Mouse (Mus musculus) layer of hippocampus, adult 18-20 months (tissue): ENCODE measurements around the gene Sirt2. TPM values are rescaled to one million over a fixed set of nuclear protein-coding genes. Genes with fewer than 3 reads are reported as not detected.
A peak's percentile ranks its signal among the peaks of the same experiment; 100 is the strongest.

Experiments
- DNase-seq, 2 experiments: peaks; one replicate each; pipeline ENCODE4 v3.0.0; 2022; ENCODE audit warnings: low spot score in 2 of 2
- total RNA-seq, 2 experiments: library from RNA; stranded (reverse); gene quantifications; 2 replicates each; pipeline ENCODE4 v1.2.3; 2021

Gene Sirt2
- total RNA-seq, 2 experiments from 2014 or later = 125 to 129 TPM

GRCm38 (mm10) chr7:28814306-28815034, 47.9 kb downstream of the Sirt2 start:
- DNase-seq = no peak

- DNase-seq = no peak
These were observed 48.7 kb downstream of the Sirt2 start for GRCm38 (mm10) chr7:28815230-28815629.

DNA sequence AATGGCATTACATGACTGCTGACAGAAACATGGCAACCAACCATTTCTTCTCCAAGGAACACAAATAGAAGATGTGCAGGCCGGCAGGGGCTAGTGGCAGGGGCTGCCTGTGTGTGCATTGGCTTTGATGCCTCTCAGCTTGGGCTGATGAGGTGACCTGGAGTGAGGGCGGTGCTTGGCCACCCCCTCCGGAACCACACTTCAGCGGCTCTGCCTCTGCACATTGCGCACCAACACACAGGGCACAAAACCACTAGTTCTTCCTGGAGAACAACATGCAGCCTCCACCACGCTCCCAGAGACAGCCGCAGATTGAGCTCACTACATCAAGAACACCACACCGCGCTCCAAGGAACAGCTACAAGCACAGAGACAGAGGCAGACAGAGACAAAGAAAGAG, 49.7 kb downstream of the Sirt2 start:
- no peak for DNase-seq

- DNase-seq = no peak
These were observed 50.4 kb downstream of the Sirt2 start for GRCm38 (mm10) chr7:28816920-28817319.

- DNase-seq = no peak
These were observed 51.0 kb downstream of the Sirt2 start for GRCm38 (mm10) chr7:28817524-28817923.

DNA sequence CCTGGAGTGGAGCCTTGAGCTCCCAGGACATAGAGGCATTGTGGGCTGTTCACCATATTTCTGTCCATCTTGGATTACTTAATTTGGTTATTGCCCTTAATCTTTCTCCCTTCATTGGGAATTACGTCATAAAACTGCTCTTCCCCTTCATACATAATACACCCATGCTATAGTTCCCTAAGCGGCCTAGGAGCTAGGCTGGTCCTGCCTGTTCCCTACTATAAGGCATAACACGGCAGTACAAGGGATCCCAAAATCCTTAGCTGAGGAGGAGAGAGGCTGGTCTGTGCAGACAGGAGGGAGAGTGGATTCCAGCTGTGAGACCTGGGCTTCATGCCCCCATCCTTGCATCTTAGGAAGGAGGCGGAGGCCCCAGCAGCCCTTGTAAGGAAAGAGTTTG, 51.4 kb downstream of the Sirt2 start:
- no peak for DNase-seq

DNA sequence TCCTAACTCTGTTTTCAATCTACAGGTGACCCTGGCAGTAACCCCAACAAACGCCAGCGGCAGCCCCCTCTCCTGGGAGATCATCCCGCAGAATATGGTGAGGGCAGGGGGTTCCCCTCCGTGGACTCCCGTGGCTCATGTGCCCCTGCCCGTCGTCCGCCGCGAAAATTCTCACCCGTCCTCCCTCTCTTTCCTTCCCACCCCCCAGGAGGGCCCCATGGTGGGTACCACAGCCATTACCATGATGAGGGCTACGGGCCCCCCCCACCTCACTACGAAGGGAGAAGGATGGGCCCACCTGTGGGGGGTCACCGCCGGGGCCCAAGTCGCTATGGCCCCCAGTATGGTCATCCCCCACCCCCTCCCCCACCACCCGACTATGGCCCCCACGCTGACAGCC, 51.9 kb downstream of the Sirt2 start:
- no peak for DNase-seq

DNA sequence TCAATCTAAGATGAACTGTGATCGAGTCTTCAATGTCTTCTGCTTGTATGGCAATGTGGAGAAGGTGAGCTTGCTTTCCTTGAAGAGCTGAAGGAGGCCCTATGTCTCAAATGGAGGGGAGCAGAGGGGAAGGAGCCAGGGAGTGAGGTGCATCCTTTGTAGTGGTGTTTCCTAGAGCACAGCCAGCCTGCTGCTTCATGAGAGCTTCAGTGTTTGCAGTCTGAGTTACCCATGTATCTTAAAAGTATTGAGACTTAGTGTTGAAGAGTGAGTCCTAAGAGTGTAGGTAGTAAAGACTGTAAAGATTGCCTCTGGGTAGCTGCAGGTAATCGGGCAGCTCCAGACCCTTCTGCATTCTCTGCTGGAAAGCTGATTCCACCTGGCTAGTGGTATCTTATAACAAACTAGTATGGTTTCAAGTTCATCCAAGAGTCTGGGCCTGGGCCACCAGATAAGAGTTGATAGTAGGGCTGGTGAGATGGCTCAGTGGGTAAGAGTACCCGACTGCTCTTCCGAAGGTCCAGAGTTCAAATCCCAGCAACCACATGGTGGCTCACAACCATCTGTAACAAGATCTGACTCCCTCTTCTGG, 52.4 kb downstream of the Sirt2 start:
- DNase-seq = no peak

DNA sequence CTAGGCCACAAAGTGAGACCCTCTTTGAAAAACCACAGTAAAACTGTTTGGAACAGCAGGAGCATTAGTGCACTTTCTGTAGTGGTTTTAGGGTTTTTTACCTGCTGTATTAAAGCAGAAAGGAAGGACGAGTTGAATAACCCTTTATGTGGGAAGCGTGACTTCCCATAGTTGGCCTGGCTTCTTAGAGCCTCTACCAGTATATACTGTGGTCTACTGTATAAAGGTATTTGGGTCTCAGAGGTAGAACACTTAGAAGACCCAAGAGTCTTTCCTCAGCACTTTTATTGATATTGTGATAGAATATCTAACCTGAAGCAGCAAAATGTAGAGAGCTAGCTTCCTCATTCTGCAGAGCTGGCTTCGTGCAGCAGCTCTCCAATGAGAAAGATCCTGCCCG, 53.0 kb downstream of the Sirt2 start:
- no peak for DNase-seq

DNA sequence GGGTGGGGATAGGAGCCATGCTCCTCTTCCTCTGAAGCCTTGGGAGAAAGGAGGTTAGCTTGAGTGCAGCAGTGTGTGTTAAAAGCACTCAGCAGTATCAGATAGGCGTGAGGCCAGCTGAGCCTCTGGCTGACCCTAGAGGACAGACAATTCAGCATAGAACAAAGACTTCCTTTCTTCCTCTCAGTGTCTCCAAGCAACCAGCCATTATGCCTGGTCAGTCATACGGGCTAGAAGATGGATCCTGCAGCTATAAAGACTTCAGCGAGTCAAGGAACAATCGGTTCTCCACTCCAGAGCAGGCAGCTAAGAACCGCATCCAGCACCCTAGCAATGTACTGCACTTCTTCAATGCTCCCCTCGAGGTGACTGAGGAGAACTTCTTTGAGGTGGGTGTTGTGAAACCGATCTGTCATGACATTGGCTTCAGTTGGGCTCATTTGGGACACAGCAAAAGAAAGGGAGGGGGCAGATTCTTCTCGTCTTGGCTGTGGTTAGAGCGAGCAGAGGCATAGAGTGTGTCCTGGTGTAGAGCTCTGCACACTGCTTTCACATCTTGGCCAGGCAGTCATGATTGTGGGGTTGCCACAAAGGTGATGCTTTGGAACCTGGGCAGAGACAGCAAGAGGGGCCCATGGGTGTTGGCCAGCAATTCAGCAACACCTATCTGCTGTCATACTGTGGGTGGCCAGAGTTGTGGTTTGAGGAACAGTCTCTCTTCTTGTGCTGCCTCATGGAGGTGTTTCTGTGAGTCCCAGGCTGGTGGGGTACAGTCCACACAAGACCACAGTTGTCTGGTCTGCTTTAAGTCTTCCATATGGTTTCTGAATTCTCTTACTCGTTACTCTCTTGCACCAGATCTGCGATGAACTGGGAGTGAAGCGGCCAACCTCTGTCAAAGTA, 54.1 kb downstream of the Sirt2 start:
- DNase-seq = no peak

- DNase-seq = peak; percentile 81 to 91
These were observed 54.8 kb downstream of the Sirt2 start for GRCm38 (mm10) chr7:28821261-28821831.

DNA sequence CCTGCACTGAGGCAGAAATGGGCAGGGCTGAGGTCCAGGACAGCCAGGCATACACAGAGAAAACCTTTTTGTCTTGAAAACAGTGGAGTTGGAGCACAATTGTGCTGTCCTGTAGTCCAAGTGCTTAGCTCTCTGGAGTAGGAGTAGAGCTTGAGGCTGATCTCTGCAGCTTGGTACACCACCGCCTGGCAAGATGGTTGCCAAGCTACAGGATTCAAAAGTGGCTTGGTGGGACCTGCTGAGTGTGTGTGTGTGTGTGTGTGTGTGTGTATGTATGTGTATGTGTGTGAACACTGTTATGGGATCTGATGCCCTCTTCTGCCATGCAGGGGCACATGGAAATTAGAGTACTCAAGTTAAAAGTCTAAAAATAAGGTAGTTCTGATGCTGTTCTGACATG, 56.0 kb downstream of the Sirt2 start:
- DNase-seq = no peak

DNA sequence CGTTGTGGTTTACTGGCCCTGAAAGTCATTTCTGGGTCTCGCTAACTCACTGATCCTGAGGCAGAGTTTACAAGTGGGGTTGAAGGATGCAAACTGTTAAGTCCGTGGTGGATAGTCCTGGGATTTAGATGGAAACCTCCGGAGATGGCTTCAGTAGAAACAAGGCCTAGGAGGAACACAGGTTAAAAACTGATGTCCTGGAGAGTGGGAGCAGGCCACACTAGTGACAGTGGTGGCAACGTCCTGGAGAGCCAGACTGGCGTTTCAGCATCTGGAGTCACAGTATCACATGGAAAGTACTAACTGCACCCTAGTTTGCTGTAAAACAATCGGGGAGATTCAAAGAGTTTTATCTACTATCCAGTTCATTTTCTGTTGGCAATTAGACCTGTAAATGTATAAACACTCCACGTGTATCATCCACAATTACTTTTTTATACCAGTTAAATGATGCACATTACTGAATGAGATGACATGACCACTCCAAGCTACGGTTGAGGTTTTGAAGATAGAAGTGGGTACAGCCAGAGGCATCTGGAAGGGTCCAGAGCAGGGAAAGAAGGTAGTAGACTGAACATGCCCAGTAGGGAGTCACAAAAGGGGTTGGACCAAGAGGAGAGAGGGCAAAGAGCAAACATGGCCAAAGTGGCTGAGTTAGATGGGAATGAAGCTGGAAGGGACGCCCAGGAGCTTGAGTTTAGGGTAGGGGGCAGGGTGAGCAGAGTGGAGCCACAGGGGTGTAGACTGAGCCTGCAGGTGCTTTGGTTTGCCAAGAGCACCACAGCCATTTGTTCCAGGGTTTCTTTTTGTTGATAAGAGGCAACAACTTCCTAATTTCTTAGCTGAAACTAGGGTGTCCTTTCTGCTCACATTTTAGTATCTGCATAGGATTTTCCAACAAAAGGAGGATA, 56.7 kb downstream of the Sirt2 start:
- DNase-seq = no peak

GRCm38 (mm10) chr7:28823932-28824331, 57.4 kb downstream of the Sirt2 start:
- DNase-seq = no peak

DNA sequence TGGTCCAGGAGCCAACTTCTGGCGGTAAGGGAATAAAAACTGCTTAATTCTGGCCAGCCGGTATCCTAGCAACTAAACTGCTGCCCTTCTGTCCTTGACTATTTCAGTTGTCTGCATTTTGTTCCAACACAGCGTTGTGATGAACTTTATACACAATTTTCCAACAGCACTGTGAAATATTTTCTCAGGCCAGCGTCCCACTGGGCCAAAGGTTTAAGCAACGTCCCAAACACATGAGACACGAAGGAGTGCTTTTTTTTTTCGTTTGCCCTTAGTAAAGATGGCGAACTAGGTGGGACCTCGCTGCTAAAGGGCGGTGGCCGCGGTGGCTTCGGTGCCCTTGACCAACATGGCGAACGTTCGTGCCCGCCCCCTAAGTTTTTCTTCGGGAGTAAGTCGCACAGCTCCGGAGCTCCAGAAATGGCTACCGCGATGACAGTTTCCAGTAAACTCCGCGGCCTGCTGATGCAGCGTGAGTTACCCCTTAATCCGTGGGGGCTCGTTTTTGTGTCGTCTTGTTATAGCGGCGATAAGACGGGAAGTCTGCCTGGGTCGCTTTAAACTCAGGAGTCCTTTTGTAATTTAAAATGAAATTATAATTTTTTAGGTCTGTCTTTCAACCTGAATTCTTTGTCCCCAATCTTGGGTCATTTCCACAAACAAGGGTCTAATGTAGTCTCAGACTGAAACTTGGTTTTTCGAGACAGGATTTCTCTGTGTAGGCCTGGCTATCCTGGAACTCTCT, 58.6 kb downstream of the Sirt2 start, which contains the start of gene Ech1:
Ech1 (plus strand) TSS at position 277 of the 745 bp plus-strand sequence.
- peak; percentile 85 to 92 for DNase-seq

- DNase-seq = no peak
These were observed 59.3 kb downstream of the Sirt2 start for GRCm38 (mm10) chr7:28825686-28826401.

DNA sequence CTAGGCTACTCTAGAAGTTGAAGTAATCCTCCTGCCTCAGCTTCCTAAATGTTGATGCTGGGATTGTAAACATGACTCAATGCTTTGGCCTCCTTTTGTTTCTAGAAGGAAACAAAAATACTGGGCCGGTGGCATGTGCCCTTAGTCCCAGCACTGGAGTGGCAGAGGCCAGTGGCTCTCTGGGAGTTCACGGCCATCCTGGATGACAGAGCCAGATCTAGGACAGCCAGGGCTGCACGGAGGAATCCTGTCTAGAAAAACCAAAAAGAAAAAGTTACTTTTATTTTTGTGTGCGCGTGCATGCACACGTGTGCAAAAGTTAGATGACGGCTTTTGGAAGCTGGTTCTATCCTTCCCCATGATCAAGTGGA, 59.9 kb downstream of the Sirt2 start:
- no peak for DNase-seq

DNA sequence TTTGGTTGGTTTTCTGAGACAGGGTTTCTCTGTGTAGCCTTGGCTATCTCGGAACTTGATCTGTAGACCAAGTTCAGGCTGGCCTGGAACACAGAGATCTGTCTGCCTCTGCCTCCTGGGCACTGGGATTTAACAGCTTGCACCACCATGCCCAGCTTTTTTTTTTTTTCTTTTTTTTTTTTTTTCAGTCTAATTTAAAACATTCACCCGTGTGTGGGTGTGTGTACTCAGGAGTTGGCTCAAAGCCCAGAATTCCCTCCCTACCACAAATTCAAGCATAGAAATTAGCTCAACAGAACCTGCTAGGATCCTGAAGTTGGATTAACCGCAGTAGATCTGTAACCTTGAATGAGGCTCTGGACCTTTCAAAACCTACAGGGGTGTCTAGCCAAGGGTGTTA, 60.8 kb downstream of the Sirt2 start:
- peak in 1 of 2 experiments; percentile 90 for DNase-seq

GRCm38 (mm10) chr7:28829821-28830220, 63.3 kb downstream of the Sirt2 start:
- no peak for DNase-seq
